Mouse (Mus musculus) limb, embryonic 14.5 days (tissue): ENCODE results near the gene Camk1. TPM values are rescaled to one million over a fixed set of nuclear protein-coding genes. Genes with fewer than 3 reads are reported as not detected.

Experiments used
- ATAC-seq: fragments of 200-750 bp; cut with Nextera tagmentation; 2 replicates; pipeline ENCODE4 v1.8.0; 2017; ENCODE audit warnings: low read depth, moderate number of reproducible peaks, moderate TSS enrichment; ENCODE audit not compliant: low FRiP score
- DNase-seq: peaks from one replicate; pipeline ENCODE4 v3.0.0-alpha.2; 2015; ENCODE audit warnings: low spot score
- H3K27ac ChIP-seq: fragments of 300-500 bp; sonication (generic); replicated peaks from 2 replicates; pipeline ENCODE4 v1.5.1; 2014; ENCODE audit warnings: low read depth, mild to moderate bottlenecking, low read length, moderate library complexity, mixed read lengths
- H3K27me3 ChIP-seq: fragments of 300-500 bp; sonication (generic); 2 replicates; pipeline ENCODE4 v1.6.1; 2014; ENCODE audit warnings: low read length, mixed read lengths; ENCODE audit not compliant: control insufficient read depth, insufficient read depth
- H3K36me3 ChIP-seq: fragments of 300-500 bp; sonication (generic); 2 replicates; pipeline ENCODE4 v1.6.1; 2014; ENCODE audit warnings: mild to moderate bottlenecking, low read length, moderate library complexity, mixed read lengths; ENCODE audit not compliant: control insufficient read depth, insufficient read depth
- H3K4me1 ChIP-seq: fragments of 300-500 bp; sonication (generic); 2 replicates; pipeline ENCODE4 v1.6.1; 2014; ENCODE audit warnings: antibody characterized with exemption, low read length, mixed read lengths; ENCODE audit not compliant: control insufficient read depth, insufficient read depth
- H3K4me2 ChIP-seq: fragments of 300-500 bp; sonication (generic); replicated peaks from 2 replicates; pipeline ENCODE4 v1.6.1; 2014; ENCODE audit warnings: low read depth, mild to moderate bottlenecking, low read length, moderate library complexity; ENCODE audit not compliant: severe bottlenecking
- H3K4me3 ChIP-seq: fragments of 300-500 bp; sonication (generic); replicated peaks from 2 replicates; pipeline ENCODE4 v1.5.1; 2014; ENCODE audit warnings: low read length
- H3K9ac ChIP-seq: fragments of 300-500 bp; sonication (generic); 2 replicates; pipeline ENCODE4 v1.6.1; 2014; ENCODE audit warnings: mild to moderate bottlenecking, low read depth, low read length, moderate library complexity; ENCODE audit not compliant: severe bottlenecking
- H3K9me3 ChIP-seq: fragments of 300-500 bp; sonication (generic); 2 replicates; pipeline ENCODE4 v1.6.1; 2016; ENCODE audit warnings: low read length; ENCODE audit not compliant: control insufficient read depth
- POLR2A ChIP-seq: fragments of 200-500 bp; IDR thresholded peaks from 2 replicates; pipeline ENCODE4 v1.8.0; 2012; ENCODE audit warnings: inconsistent platforms, mild to moderate bottlenecking, moderate library complexity, borderline replicate concordance; ENCODE audit not compliant: insufficient read depth, insufficient read length; ENCODE audit errors: extremely low read depth
- WGBS: fragments of 180-500 bp; shearing (Covaris S2); extraction: QIAGEN DNeasy Blood & Tissue Kit; methylation state at CpG from one replicate; pipeline ENCODE4 v1.1.7; 2014; 5-methylcytosine and 5-hydroxymethylcytosine counted together
- polyA plus RNA-seq, 2 experiments: library from polyadenylated mRNA; depleted of rRNA in 1 of 2; stranded (reverse) in 1 of 2; unstranded in 1 of 2; fragments of >200 nt; fragmentation: Nextera tagmentation in 1 of 2; extraction: Ambion mirVana in 1 of 2; gene quantifications; 2 replicates each; pipeline versions ENCODE4 v1.2.1 to v1.2.3; 2012 to 2014

The Camk1 gene
- polyA plus RNA-seq, 2 experiments = 70.6 to 98.4 TPM

DNA sequence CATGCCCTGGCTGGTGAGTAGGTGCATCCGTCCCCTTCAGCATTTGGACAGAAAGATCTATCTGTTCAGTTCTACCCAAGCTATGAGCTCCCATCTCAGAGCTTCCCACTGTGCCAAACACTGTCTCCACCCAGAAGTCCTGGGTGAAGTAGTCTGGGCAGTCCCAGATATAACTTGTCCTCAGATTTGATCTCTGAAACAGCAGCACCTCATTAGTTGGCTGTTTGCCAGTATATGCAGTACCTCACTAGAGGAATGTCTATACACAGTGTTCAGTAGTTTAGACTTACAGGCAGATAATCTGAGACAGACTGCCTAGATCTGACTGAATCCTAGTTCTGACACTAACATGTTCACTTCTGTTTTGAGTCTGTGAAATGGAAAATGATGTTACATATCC is 14.4 kb downstream of the Camk1 start:
- no peaks in the 10 kb centered on the region for H3K27me3 ChIP-seq
- DNase-seq (no peak), ATAC-seq (no peak)
- no peak for TF ChIP-seq POLR2A
- no peaks in the 10 kb centered on the region for H3K9me3 ChIP-seq
- peaks cover 36% of the 10 kb centered on the region for H3K36me3 ChIP-seq
- H3K4me1 ChIP-seq = peaks cover 9% of the 10 kb centered on the region; the same call in 1 of the 2 replicates
- no peak overlapping the region for H3K4me3 ChIP-seq
- no peak overlapping the region for H3K27ac ChIP-seq
- H3K4me2 ChIP-seq = no peak overlapping the region
- H3K9ac ChIP-seq = no peak overlapping the region
- 94% methylated on average over 1 of the region's 1 CpGs for WGBS

DNA sequence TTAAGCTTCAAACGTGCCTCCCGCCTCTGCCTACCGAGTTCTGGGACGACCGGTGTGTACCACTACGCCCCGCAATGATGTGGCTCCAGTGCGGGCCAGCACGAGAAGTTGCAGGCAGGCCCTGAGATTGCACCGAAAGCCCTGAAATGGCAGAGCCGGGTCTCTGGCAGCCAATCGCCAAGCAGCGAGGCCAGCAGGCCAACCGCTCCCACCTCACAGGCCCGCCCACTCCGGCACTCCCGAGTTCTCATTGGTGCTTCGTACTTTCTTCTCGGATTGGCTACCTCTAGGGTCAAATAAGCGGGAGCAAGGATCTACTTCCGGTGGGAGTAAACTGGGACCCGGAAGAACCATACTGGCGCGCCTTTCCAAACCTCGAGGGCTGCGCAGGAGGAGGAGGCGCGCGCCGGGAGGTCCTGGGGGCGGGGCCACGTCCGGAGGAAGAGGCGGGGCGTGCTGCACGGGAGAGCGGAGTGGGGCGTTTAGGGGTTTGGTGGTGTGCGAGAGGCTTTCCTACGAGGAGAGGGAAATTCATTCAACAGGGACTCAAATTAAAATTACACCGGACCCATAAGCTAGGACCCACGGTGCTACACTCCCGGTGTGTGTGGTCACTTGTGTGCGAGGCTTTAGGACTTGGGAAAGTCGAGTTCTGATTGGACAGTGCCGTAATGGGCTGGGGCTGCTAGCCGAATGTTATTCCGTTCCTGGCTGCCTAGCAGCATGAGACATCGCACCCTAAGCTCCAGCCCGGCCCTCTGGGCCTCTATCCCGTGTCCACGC is 17.1 kb downstream of the Camk1 start, which contains the start of gene Ogg1:
Ogg1 (plus strand) TSS at position 440 of the 783 bp plus-strand sequence.
- peak; percentile 98 for ATAC-seq
- Histone ChIP-seq H3K4me2 (peak within 1 kb of the TSS; percentile 88), H3K4me3 (peak within 1 kb of the TSS; percentile 46), H3K9ac (peak within 1 kb of the TSS; percentile 71), H3K4me1 (0 out of 2 replicates have a peak, but pooled peaks cover 6% of the 10 kb centered on the region), H3K27ac (peak within 1 kb of the TSS; percentile 93), H3K36me3 (peaks cover 43% of the 10 kb centered on the region), H3K9me3 (no peaks in the 10 kb centered on the region), H3K27me3 (no peaks in the 10 kb centered on the region)
- TF ChIP-seq POLR2A = peak; percentile 58; the same call in 1 of the 2 replicates
- WGBS = under 1% methylated on average over 52 of the region's 52 CpGs
- DNase-seq = peak; percentile 99

DNA sequence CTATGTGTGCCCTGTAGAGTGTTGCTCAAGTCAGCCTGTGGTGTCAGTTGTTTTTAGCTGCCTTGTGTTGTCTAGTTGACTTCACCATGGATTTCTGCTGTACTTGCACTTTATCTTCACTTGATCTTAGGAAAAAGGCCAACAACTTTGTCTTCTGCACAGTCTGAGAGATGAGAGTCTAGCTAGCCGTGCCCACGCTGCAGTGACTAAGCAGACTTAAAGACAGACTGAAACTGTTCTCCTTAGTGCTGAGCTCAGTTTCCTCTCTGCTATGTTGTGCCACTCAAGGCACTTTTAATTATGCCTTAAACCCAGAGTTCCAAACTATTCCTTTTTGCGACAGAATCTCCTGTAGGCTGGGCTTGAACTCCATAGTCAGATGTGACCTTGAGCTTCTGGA is 27.8 kb downstream of the Camk1 start:
- H3K27ac ChIP-seq = no peak overlapping the region
- no peak overlapping the region for H3K9ac ChIP-seq
- H3K4me2 ChIP-seq = no peak overlapping the region
- DNase-seq (no peak), ATAC-seq (no peak)
- H3K27me3 ChIP-seq = no peaks in the 10 kb centered on the region
- no peak for TF ChIP-seq POLR2A
- H3K36me3 ChIP-seq = peaks cover 92% of the 10 kb centered on the region
- 94% methylated on average over 3 of the region's 3 CpGs for WGBS
- no peak overlapping the region for H3K4me3 ChIP-seq
- H3K9me3 ChIP-seq = no peaks in the 10 kb centered on the region
- H3K4me1 ChIP-seq = no peaks in the 10 kb centered on the region

DNA sequence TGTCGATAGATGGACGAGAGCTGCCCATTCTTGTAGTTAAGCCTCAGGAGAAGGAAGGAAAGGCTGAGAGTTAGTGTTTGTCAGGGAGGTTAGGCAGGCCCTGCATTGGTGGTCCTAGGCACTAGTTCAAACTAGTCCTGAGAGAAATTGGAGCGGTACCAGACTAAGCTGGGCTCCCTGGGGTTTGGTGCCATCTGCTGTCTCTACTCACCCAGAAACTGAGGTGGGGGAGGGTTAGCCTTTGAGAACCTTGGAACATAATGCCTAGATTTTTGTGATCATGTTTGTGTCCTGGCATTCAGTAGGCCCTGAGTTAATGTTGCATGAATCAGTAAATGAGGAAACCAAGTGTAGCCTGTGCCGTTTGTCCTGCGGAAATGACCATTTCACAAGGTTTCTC is 35.6 kb downstream of the Camk1 start:
- peak; percentile 42 for DNase-seq
- H3K27ac ChIP-seq = no peak overlapping the region

DNA sequence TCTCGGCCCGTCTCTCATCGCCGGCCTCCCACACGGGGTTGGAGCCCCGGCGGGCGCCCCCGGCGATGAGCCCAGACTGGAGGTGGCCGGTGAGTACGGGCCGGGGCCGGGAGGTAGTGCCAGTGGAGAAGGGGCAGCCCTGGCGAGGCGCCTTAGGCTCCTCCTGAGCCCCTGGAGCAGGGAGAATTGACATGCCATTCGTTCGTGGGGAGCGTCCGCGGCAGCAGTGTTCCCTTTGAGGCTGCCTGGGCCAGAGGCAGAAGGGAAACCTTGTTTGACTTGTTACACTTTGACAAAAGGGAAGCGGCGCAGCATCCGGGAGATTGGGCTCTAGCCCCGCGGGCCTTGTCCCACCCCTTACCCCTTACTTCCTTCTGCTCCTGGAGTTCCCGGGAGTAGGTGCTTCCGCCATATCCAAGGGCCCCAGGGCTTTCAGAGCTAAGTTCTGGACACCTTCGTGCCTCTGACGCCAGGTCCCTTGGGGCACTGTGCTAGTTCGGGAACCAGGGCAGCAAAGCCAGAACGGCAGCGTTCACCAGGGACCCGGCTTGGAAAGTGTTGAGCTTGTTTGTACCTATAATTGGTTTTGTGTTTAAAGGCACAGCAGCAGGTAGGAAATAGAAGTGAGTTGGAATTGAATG is 36.2 kb downstream of the Camk1 start:
- Histone ChIP-seq H3K9me3 (no peaks in the 10 kb centered on the region), H3K4me2 (peak overlapping the region; percentile 95), H3K36me3 (peaks cover 24% of the 10 kb centered on the region), H3K27me3 (no peaks in the 10 kb centered on the region), H3K4me1 (peaks cover 14% of the 10 kb centered on the region), H3K4me3 (peak overlapping the region; percentile 95), H3K27ac (peak overlapping the region; percentile 99), H3K9ac (peak overlapping the region; percentile 92)
- no peak for TF ChIP-seq POLR2A
- DNase-seq = peak; percentile 17
- no peak for ATAC-seq
- WGBS = under 1% methylated on average over 16 of the region's 34 CpGs

More for the DNA sequence above, 35.6 kb downstream of the Camk1 start:
- ATAC-seq = no peak
- H3K9me3 ChIP-seq = no peaks in the 10 kb centered on the region
- H3K36me3 ChIP-seq = peaks cover 29% of the 10 kb centered on the region
- TF ChIP-seq POLR2A = no peak
- no peaks in the 10 kb centered on the region for H3K27me3 ChIP-seq
- H3K9ac ChIP-seq = peak overlapping the region; percentile 92
- H3K4me1 ChIP-seq = peaks cover 14% of the 10 kb centered on the region
- WGBS = 38% methylated on average over 5 of the region's 5 CpGs
- peak overlapping the region; percentile 95 for H3K4me2 ChIP-seq
- peak overlapping the region; percentile 95 for H3K4me3 ChIP-seq
